Mouse (Mus musculus) naive thymus-derived CD4-positive, alpha-beta T cell, adult 2 months (primary cell): ENCODE measurements at regions not wholly inside any gene's neighbourhood (a gene's known extent, or its start where the extent isn't known, plus 50 kb on each side); places are given as distances from the start of the nearest gene placed in this dataset.

Experiments
- DNase-seq: peaks from one replicate; pipeline ENCODE4 v3.0.0-alpha.2; 2011; ENCODE audit warnings: low read depth

GRCm38 (mm10) chr8:7796156-7796555 is 864.9 kb downstream of the Efnb2 start:
- DNase-seq = no peak

GRCm38 (mm10) chr8:7763820-7764219 is 897.2 kb downstream of the Efnb2 start:
- DNase-seq = no peak

DNA sequence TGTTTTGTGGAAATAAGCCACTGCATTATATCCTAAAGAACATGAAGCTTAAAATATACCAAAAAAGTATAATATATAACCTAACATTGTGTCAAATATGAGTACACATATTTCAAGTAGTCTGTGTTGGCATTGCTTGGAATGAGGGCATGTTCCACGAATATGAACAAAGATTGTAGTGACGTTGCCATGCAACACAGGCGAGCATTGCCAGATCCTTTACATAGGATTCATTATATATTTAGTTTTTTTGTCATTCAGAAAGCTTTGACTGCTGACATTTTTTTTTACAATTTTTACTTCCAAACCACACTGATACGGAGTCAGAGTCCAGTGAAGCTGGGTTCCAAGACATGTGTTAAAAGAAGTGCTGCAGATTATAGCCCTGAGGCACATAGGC is 900.1 kb downstream of the Efnb2 start:
- no peak for DNase-seq

DNA sequence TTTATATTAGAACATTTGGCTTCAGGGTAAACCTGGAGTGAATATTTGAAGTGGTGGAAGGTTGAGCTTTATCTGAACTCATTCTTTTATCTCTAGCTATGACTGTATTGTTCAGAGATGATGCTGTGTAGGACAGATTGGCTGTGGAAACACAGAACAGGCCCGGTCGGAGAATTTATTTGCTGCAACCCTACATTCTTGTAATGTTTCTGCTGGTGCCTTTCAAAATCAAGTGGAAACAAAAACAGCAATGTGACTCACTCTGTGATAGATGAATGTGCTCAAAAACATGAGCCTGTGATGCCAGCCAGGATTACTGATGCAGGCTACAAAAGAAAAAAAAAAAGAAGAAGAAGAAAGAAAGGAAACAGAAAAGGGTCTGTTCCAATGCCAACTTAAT is 928.3 kb downstream of the Efnb2 start:
- no peak for DNase-seq

DNA sequence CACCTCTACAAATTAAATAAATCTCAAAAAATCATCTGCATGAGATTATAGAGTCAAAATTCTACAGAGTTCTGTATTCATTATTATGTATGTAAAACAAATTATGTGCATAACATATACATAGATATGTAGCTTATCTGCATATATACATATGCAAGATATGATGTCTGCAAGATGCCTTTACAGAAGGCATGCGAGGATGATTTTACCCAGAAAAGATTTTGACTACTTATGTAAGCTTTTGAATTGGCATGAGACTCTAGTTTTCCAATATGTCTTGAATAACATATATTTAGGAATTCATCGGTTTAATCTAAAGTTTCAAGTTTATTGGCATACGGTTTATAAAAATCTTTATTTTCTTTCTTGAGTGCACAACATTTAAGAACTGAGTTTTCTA is 939.2 kb downstream of the Efnb2 start:
- no peak for DNase-seq

DNA sequence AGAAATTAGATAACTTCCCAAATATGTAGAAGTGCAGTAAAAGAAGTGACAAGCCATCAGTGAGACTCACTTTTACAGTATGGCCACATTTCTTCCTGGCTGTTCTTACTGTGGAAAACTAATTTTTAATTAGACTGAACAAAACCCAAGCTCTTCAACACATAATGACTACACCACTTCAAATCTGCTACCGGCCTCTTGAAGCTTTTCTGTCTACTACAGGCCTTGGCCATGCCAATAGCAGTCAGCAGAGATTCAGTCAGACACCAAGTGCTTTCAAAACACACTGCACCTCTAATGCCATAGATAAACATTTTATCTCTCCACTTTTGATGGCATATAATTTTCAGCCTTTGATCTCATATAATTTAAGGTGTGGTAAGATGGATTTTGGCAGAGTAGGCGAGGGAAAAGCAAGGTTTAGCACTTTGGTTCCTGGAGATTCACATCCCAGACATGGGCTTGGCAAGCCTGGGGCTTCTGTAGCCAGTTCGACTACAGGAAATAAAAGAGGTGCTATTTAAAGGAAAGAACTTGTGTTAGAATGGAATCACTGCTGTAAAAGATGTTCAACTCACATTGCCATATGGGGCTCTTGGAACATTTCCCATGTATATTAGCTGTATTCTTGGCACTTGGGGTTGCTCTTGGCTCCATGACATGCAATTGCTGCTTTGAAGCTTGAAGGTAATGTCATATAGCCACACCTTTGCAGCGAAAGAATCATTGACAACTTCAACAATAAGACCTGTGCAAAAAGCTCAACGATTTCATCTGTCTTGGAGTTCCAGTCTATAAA is 941.9 kb downstream of the Efnb2 start:
- DNase-seq = no peak

GRCm38 (mm10) chr8:7710764-7711163 is 950.3 kb downstream of the Efnb2 start:
- DNase-seq = no peak

GRCm38 (mm10) chr8:7709406-7709805 is 951.6 kb downstream of the Efnb2 start:
- DNase-seq = no peak

- no peak for DNase-seq
Measured at GRCm38 (mm10) chr8:7691355-7691996, 969.6 kb downstream of the Efnb2 start.

DNA sequence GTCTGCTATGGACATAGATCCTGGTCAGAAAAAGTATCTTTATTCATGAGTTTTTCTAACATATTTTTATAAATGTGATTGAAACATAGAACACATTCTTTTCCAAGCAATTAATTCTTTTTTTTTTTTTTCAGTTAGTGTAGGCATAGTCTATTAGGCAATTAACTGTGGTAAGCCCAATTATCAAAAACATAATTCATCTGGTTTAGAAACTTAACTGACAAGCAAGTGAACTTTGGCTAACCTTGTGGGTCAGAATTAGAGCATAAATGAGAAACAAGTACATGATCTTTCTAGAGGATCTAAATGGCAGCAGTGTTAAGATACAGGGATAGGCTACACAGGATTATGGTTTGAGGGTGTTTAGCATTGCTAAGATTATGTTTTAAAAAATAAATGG is 1007.2 kb downstream of the Efnb2 start:
- no peak for DNase-seq
